Mouse (Mus musculus) heart, postnatal 0 days (tissue): Measurements from ENCODE around the gene Qrich1.
A peak's percentile ranks its signal among the peaks of the same experiment; 100 is the strongest.

Experiments
- CTCF ChIP-seq: IDR thresholded peaks from 2 replicates; pipeline ENCODE4 v1.5.1; 2016; ENCODE audit warnings: antibody characterized with exemption, control low read depth, low read depth
- EP300 ChIP-seq: IDR thresholded peaks from 2 replicates; pipeline ENCODE4 v1.6.1; 2016; ENCODE audit warnings: antibody characterized with exemption, low read depth

DNA sequence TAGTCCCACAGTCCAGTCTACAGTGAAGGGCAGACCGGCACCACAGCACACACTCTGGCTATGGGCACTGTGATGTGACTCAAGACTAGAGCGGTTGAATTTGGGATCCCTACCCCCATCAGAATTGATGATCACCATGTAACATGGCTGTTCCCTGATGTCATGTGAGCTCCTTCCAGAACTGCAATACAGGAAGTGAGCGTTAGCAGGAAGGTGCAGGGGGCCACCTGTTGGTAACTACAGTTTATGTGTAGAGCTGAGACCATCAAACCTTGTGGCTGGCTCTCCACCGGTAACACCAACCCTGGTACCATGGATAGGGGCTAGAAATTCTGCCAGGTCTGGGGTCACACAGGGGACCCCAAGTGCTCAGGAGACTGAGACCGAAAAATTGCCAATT lies 72.6 kb downstream of the Qrich1 start:
- TF ChIP-seq EP300: no peak
- peak; percentile 34 for TF ChIP-seq CTCF
